Mouse (Mus musculus) forebrain, embryonic 14.5 days (tissue): ENCODE data around the gene Zfp12. TPM values are rescaled to one million over a fixed set of nuclear protein-coding genes. Genes with fewer than 3 reads are reported as not detected.

Source experiments
- ATAC-seq: fragments of 200-750 bp; cut with Nextera tagmentation; 2 replicates; pipeline ENCODE4 v1.8.0; 2017; ENCODE audit warnings: mild to moderate bottlenecking, moderate library complexity
- DNase-seq: peaks from one replicate; pipeline ENCODE4 v3.0.0-alpha.2; 2015; ENCODE audit warnings: low spot score
- H3K27ac ChIP-seq: fragments of 300-500 bp; sonication (generic); 2 replicates; pipeline ENCODE4 v1.5.1; 2014; ENCODE audit warnings: low read depth, mild to moderate bottlenecking, control low read depth, low read length, moderate library complexity
- H3K27me3 ChIP-seq: fragments of 300-500 bp; sonication (generic); replicated peaks from 2 replicates; pipeline ENCODE4 v1.6.1; 2014; ENCODE audit warnings: low read length, control low read depth, mixed read lengths; ENCODE audit not compliant: control insufficient read depth, insufficient read depth
- H3K36me3 ChIP-seq: fragments of 300-500 bp; sonication (generic); 2 replicates; pipeline ENCODE4 v1.6.1; 2014; ENCODE audit warnings: low read length, control low read depth; ENCODE audit not compliant: control insufficient read depth, insufficient read depth
- H3K4me1 ChIP-seq: fragments of 300-500 bp; sonication (generic); 2 replicates; pipeline ENCODE4 v1.6.1; 2014; ENCODE audit warnings: antibody characterized with exemption, low read length, control low read depth; ENCODE audit not compliant: control insufficient read depth, insufficient read depth
- H3K4me2 ChIP-seq: fragments of 300-500 bp; sonication (generic); 2 replicates; pipeline ENCODE4 v1.6.1; 2014; ENCODE audit warnings: mild to moderate bottlenecking, control low read depth, low read length
- H3K4me3 ChIP-seq: fragments of 300-500 bp; sonication (generic); 2 replicates; pipeline ENCODE4 v1.5.1; 2014; ENCODE audit warnings: low read depth, low read length, control low read depth
- H3K9ac ChIP-seq: fragments of 300-500 bp; sonication (generic); 2 replicates; pipeline ENCODE4 v1.6.1; 2014; ENCODE audit warnings: mild to moderate bottlenecking, low read length, control low read depth, moderate library complexity
- H3K9me3 ChIP-seq: fragments of 300-500 bp; sonication (generic); replicated peaks from 2 replicates; pipeline ENCODE4 v1.6.1; 2016; ENCODE audit warnings: low read length, control low read depth, mixed read lengths; ENCODE audit not compliant: control insufficient read depth
- WGBS: fragments of 180-500 bp; shearing (Covaris S2); extraction: QIAGEN DNeasy Blood & Tissue Kit; methylation state at CpG from one replicate; pipeline ENCODE4 v1.1.7; 2014; 5-methylcytosine and 5-hydroxymethylcytosine counted together
- polyA plus RNA-seq: library from polyadenylated mRNA; unstranded; fragments of >200 nt; fragmentation: Nextera tagmentation; extraction: Ambion mirVana; gene quantifications from 2 replicates; pipeline ENCODE4 v1.2.1, GENCODE M21; 2014

Gene Zfp12
- polyA plus RNA-seq, 1 experiment from 2014 or later = 23.1 TPM

- Histone ChIP-seq H3K9me3 (no peaks in the 10 kb centered on the region), H3K36me3 (no peaks in the 10 kb centered on the region), H3K4me3 (no peak overlapping the region), H3K4me1 (no peaks in the 10 kb centered on the region), H3K9ac (no peak overlapping the region), H3K27me3 (no peaks in the 10 kb centered on the region), H3K4me2 (no peak overlapping the region), H3K27ac (no peak overlapping the region)
- DNase-seq (no peak), ATAC-seq (no peak)
- 84% methylated on average over 1 of the region's 1 CpGs for WGBS
Measured at GRCm38 (mm10) chr5:143222287-143222686, 12.7 kb upstream of the Zfp12 start.

- no peaks in the 10 kb centered on the region for H3K27me3 ChIP-seq
- H3K4me3 ChIP-seq = no peak within 1 kb of the TSS
- ATAC-seq (no peak), DNase-seq (no peak)
- H3K9ac ChIP-seq = no peak within 1 kb of the TSS
- H3K4me1 ChIP-seq = no peaks in the 10 kb centered on the region
- peaks cover 9% of the 10 kb centered on the region; the same call in 1 of the 2 replicates for H3K9me3 ChIP-seq
- H3K4me2 ChIP-seq = no peak within 1 kb of the TSS
- H3K27ac ChIP-seq = no peak within 1 kb of the TSS
- no peaks in the 10 kb centered on the region for H3K36me3 ChIP-seq
- WGBS = 86% methylated on average over 3 of the region's 3 CpGs
Measured at GRCm38 (mm10) chr5:143226790-143227189, 8.2 kb upstream of the Zfp12 start, which contains the start of gene Spdye4a. Gene Spdye4a (minus strand): TSS chr5:143226890.

- Histone ChIP-seq H3K9me3 (no peaks in the 10 kb centered on the region), H3K9ac (peak overlapping the region; percentile 93), H3K4me2 (peak overlapping the region; percentile 89), H3K27me3 (no peaks in the 10 kb centered on the region), H3K27ac (no peak overlapping the region), H3K36me3 (peaks cover 39% of the 10 kb centered on the region), H3K4me1 (peaks cover 9% of the 10 kb centered on the region; the same call in 1 of the 2 replicates), H3K4me3 (peak overlapping the region; percentile 85)
- 45% methylated on average over 9 of the region's 9 CpGs for WGBS
- DNase-seq (no peak), ATAC-seq (no peak)
Measured at GRCm38 (mm10) chr5:143236036-143236435, 1.1 kb downstream of the Zfp12 start.

GRCm38 (mm10) chr5:143244926-143245325, 10.0 kb downstream of the Zfp12 start:
- ATAC-seq = no peak
- DNase-seq = no peak
- Histone ChIP-seq H3K27me3 (no peaks in the 10 kb centered on the region), H3K4me2 (no peak overlapping the region), H3K9ac (no peak overlapping the region), H3K9me3 (no peaks in the 10 kb centered on the region), H3K4me1 (no peaks in the 10 kb centered on the region), H3K36me3 (peaks cover 100% of the 10 kb centered on the region), H3K27ac (no peak overlapping the region), H3K4me3 (no peak overlapping the region)
- WGBS = 97% methylated on average over 26 of the region's 26 CpGs

- Histone ChIP-seq H3K4me3 (no peak overlapping the region), H3K36me3 (peaks cover 89% of the 10 kb centered on the region), H3K27me3 (peaks cover 50% of the 10 kb centered on the region), H3K9ac (no peak overlapping the region), H3K9me3 (no peaks in the 10 kb centered on the region), H3K27ac (no peak overlapping the region), H3K4me2 (no peak overlapping the region), H3K4me1 (peaks cover 2% of the 10 kb centered on the region; the same call in 1 of the 2 replicates)
- no peak for ATAC-seq
- DNase-seq = no peak
- 56% methylated on average over 6 of the region's 6 CpGs for WGBS
Measured at GRCm38 (mm10) chr5:143252039-143252438, 17.1 kb downstream of the Zfp12 start.

GRCm38 (mm10) chr5:143252791-143253185, 17.8 kb downstream of the Zfp12 start:
- H3K27me3 ChIP-seq = peaks cover 54% of the 10 kb centered on the region
- DNase-seq (no peak), ATAC-seq (no peak)
- no peak overlapping the region for H3K27ac ChIP-seq
- H3K9me3 ChIP-seq = no peaks in the 10 kb centered on the region
- H3K4me3 ChIP-seq = peak overlapping the region; percentile 31
- peaks cover 86% of the 10 kb centered on the region for H3K36me3 ChIP-seq
- H3K9ac ChIP-seq = no peak overlapping the region
- H3K4me2 ChIP-seq = no peak overlapping the region
- H3K4me1 ChIP-seq = peaks cover 2% of the 10 kb centered on the region; the same call in 1 of the 2 replicates
- WGBS = 33% methylated on average over 18 of the region's 18 CpGs

GRCm38 (mm10) chr5:143253186-143253880, 18.4 kb downstream of the Zfp12 start:
- Histone ChIP-seq H3K4me3 (peak overlapping the region; percentile 31), H3K9me3 (no peaks in the 10 kb centered on the region), H3K27me3 (peaks cover 54% of the 10 kb centered on the region), H3K27ac (no peak overlapping the region), H3K36me3 (peaks cover 85% of the 10 kb centered on the region), H3K9ac (peak overlapping the region; percentile 35), H3K4me1 (peaks cover 2% of the 10 kb centered on the region; the same call in 1 of the 2 replicates), H3K4me2 (peak overlapping the region; percentile 61)
- ATAC-seq = peak; percentile 40
- WGBS = 4% methylated on average over 102 of the region's 103 CpGs
- DNase-seq = peak; percentile 16

GRCm38 (mm10) chr5:143253881-143254486, 19.0 kb downstream of the Zfp12 start:
- DNase-seq (peak; percentile 49), ATAC-seq (peak; percentile 38; the same call in 1 of the 2 replicates)
- H3K4me3 ChIP-seq = peak overlapping the region; percentile 31
- peak overlapping the region; percentile 61 for H3K4me2 ChIP-seq
- H3K36me3 ChIP-seq = peaks cover 83% of the 10 kb centered on the region
- peak overlapping the region; percentile 35 for H3K9ac ChIP-seq
- H3K27me3 ChIP-seq = peaks cover 54% of the 10 kb centered on the region
- 8% methylated on average over 74 of the region's 81 CpGs for WGBS
- peaks cover 2% of the 10 kb centered on the region; the same call in 1 of the 2 replicates for H3K4me1 ChIP-seq
- no peak overlapping the region for H3K27ac ChIP-seq
- no peaks in the 10 kb centered on the region for H3K9me3 ChIP-seq
